Mouse (Mus musculus): ENCODE data around the gene Jund. TPM values are rescaled to one million over a fixed set of nuclear protein-coding genes. Genes with fewer than 3 reads are reported as not detected.
A peak's percentile ranks its signal among the peaks of the same experiment; 100 is the strongest.

Jund gene
- total RNA-seq, 2 experiments from 2014 or later: 21.1 to 36.0 TPM

DNA sequence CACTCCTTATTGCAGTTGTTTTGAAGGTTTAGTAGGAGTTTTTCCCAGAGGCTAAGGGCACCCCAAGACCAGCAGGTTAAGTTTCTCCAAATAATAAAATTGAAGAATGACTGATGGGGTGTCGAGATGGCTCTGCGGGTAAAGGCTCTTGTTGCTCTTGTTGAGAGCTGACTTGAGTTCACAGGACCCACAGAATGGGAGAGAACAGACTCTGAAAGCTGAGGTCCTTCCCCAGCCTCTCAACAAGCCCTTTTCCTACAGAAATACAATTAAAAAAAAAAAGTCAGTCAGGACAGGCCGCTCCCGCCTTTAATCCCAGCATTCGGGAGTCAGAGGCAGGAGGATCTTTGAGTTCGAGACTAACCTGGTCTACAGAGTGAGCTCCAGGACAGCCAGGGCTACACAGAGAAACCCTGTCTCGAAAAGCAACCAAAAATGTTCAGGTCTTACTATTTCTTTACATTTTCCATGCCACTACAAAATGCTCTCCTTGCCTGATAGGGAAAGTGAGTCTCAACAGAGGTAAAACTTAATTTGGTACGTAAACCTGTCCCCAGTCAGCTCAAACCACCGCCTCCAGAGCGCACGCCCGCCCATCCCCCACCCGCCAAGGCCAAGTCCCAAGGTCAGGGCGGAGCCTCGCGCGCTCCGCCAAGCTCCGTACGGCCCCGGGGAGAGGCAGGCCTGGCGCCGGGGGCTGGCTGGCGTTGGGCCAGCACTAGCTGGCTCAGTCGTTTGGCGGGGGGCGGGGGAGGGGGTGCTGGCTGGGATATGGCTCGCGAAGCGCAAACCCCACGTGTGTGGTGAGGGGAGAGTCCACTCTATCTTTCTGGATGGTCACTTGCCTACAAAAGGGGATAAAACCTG, 2.5 kb upstream of the Jund start:
- peak; percentile 44 for ATAC-seq (replicated peaks; ENCODE audit: low FRiP score, poor library complexity, severe bottlenecking)

DNA sequence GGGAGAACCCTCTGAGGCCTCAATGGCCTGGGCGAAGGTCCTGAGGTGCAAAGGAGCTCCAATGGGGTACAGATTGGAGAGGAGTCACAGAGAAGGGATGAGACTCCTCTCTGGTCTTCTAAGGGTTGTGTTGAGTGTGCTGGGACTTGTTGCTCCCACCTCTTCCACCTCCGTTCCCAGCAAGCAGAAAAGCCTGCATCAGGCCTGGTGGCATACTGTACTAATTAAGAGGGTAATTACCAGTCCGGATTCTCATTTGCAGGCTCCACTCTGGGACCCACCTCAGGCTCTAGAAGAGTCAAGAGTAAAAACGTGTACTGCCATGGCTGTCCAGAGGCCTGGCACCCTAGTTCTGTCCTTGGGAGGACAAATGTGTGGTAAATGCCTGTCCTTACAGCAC, 1.8 kb upstream of the Jund start:
- no peak for ATAC-seq (replicated peaks; ENCODE audit: low FRiP score, poor library complexity, severe bottlenecking)

GRCm38 (mm10) chr8:70697366-70698250, 1.1 kb upstream of the Jund start:
- no peak for ATAC-seq (replicated peaks; ENCODE audit: low FRiP score, poor library complexity, severe bottlenecking)

GRCm38 (mm10) chr8:70699116-70699833, 526 bp downstream of the Jund start:
- ATAC-seq (replicated peaks; ENCODE audit: low FRiP score, poor library complexity, severe bottlenecking): no peak

- 0 out of 2 replicates have a peak, but pooled peaks have one; percentile 9 for ATAC-seq (replicated peaks; ENCODE audit: low FRiP score, poor library complexity, severe bottlenecking)
Observed at GRCm38 (mm10) chr8:70699834-70700554, 1.2 kb downstream of the Jund start.

DNA sequence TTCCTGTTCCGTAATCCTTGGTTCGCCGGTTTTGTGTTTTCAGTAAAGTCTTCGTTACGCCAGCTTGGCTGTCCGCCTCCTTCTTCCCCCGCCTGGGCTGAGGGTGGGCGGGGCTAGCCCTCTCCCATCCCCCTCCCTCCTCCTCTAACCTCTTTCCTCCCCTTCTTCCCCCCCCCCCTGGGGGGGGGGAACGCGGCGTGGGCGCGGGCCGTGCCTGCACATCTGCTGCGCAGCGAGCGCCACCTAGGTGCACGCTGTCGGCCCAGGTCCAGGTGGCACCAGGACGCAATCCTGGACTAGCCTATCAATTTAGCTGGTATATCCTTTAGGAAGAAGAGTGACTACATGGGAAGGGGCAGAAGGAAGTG, 1.8 kb downstream of the Jund start:
- peak; percentile 36 for ATAC-seq (replicated peaks; ENCODE audit: low FRiP score, poor library complexity, severe bottlenecking)

- ATAC-seq (replicated peaks; ENCODE audit: low FRiP score, poor library complexity, severe bottlenecking): no peak
Observed at GRCm38 (mm10) chr8:70701048-70701981, 2.6 kb downstream of the Jund start.

DNA sequence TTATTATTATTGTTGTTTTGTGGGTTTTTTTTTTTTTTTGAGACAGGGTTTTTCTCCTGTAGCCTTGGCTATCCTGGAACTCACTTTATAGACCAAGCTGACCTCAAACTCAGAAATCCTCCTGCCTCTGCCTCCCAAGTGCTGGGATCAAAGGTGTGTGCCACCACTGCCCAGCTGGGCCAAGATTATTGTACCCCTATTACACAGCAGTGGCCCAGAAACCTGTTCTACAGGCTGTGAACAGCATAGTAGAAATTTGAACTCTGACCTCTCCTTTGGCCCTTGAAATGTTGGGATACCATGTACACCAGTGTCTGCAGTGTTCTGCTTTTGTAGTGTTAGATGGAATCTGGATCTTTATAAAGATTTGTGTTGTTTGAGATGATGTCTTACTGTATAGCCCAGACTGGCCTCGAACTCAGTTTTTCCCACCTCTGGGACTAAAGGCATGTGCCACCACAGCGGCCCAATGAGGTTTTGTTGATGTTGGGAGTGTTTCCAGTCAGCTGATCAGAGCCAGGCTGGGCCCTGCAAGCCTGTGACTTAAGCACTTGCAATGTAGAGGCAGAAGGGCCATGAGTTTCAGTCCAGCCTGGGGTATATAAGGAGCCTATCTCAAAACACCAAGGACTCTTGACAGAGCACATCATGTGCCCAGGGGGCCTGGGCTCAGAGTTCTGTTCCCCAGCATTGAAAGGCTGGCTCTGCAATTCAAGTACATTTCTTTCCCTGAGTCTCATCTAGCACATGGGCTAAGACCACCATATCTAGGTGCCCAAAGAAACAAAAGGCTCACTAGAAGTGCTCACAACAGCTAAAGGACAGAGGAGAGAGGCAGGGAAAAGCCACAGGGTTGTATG, 3.5 kb downstream of the Jund start:
- ATAC-seq (replicated peaks; ENCODE audit: low FRiP score, poor library complexity, severe bottlenecking): no peak

DNA sequence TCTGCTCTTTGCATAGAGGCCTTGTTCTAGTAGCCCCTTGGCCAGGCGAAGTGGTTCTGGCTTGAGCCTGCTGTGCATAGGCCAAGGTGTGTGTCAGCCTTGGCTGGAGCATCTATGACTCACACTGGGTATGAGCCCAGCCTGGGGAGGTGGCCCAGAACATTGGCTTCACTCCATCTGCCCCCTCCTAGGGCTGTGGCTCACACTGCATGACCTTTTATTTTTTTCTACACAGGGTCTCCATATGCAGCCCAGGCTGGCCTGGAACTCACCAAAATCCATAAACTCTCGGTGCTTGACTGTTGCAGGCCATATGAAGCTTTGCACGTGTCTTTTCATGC, 4.1 kb downstream of the Jund start:
- no peak for ATAC-seq (replicated peaks; ENCODE audit: low FRiP score, poor library complexity, severe bottlenecking)

GRCm38 (mm10) chr8:70703287-70703686, 4.5 kb downstream of the Jund start, which contains the start of gene Iqcn:
Iqcn (plus strand) TSS chr8:70703457.
- no peak for ATAC-seq (replicated peaks; ENCODE audit: low FRiP score, poor library complexity, severe bottlenecking)

- ATAC-seq (replicated peaks; ENCODE audit: low FRiP score, poor library complexity, severe bottlenecking): no peak
Observed at GRCm38 (mm10) chr8:70708281-70708680, 9.5 kb downstream of the Jund start.

- no peak for ATAC-seq (replicated peaks; ENCODE audit: low FRiP score, poor library complexity, severe bottlenecking)
Observed at GRCm38 (mm10) chr8:70709794-70710193, 11.0 kb downstream of the Jund start.

DNA sequence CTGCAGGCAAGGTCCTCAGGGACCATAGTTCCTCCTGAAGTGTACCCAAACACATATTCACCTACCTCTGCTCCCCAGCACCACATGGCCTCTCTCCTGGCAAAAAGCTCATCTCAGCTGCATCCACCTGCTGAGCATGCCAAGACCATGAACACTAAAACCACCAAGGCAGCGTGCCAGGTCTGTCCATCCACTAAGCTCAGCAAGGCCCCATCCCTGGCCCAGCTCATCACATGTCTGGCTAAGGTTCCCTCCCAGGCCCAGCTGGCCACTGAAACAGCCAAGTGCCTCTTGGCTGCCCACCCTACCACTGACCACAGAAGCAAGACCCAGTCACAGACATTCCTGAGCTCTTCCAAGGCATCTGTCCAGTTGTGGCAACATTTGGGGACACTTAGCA, 11.5 kb downstream of the Jund start:
- no peak for ATAC-seq (replicated peaks; ENCODE audit: low FRiP score, poor library complexity, severe bottlenecking)

DNA sequence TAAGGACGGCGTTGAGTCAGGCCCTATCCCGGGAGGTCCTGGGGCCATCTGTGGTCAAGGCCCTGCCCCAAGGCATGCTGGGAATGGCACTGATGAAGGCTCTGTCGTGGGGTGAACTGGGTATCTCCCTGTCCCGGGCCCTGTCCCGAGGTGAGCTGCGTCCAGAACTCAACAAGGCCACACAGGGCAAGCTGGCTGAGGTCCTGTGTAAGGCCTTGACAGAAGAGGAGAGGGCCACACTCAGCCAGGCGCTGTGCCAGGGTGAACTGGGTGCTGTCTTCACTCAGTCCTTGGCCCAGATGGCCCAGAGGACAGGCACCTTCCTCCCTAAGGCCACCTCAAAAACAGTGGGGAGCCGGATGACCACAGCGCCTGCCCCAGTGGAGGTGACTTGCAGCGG, 12.3 kb downstream of the Jund start:
- no peak for ATAC-seq (replicated peaks; ENCODE audit: low FRiP score, poor library complexity, severe bottlenecking)

- no peak for ATAC-seq (replicated peaks; ENCODE audit: low FRiP score, poor library complexity, severe bottlenecking)
Observed at GRCm38 (mm10) chr8:70713991-70714390, 15.2 kb downstream of the Jund start.

- ATAC-seq (replicated peaks; ENCODE audit: low FRiP score, poor library complexity, severe bottlenecking): no peak
Observed at GRCm38 (mm10) chr8:70715086-70715485, 16.3 kb downstream of the Jund start.

DNA sequence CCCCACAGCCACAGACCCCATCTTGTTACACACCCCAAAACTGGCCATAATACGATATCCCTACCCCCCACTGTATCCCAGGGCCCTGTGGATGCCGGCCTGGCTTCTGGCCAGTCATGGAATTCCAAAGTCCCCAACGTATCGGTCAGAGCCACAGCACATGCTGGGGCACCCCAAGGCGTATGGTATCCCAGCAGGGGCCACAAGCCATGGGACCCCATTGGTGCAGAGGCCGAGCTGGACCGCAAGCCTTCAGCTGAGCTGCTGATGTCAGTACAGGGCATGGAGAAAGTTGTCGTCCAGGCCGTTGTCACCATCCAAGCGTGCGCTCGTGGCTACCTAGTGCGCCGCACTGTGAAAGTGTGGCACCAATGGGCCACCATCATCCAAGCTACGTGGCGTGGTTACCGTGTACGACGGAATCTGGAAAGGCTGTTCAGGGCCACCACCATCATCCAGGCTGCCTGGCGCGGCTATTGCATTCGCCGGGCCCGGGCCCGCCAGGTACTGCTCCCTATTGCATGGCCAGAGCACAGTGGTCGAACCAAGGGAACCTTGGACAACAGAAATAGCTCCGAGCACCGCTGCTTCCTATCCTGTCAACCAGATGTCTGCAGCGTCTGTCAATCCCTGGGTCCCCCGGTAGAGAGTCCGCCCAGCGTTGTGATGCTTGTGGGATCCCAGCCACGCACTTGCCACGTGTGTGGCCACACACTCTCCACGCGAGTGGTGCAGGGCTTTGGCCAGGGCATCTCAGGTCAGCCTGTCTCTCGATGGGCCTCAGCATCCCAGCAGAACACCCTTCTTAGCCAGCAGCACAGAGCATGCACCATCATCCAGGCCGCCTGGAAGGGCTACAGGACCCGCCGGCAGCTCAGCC, 18.0 kb downstream of the Jund start:
- ATAC-seq (replicated peaks; ENCODE audit: low FRiP score, poor library complexity, severe bottlenecking): no peak

Measured in erythroid progenitor cell, adult 5-6 weeks (primary cell).